Mouse (Mus musculus) heart, postnatal 36 days (tissue): Measurements from ENCODE around the gene Ccdc81. TPM values are rescaled to one million over a fixed set of nuclear protein-coding genes. Genes with fewer than 3 reads are reported as not detected.

Experiments used
- total RNA-seq, 2 experiments: library from RNA; stranded (reverse); gene quantifications; 2 replicates each; pipeline ENCODE4 v1.2.3; 2021

Ccdc81 gene
- total RNA-seq, 2 experiments from 2014 or later: not detected

Other genes starting within 250 kb of the Ccdc81 start
- 10 to 100 TPM; 60.8 to 80.8 TPM for gene Hikeshi, start 37.6 kb upstream of the Ccdc81 start, total RNA-seq
- 10 to 100 TPM; 24.1 to 25.4 TPM for gene Eed, start 77.4 kb upstream of the Ccdc81 start, total RNA-seq
- gene Picalm, start 226.6 kb upstream of the Ccdc81 start, total RNA-seq: 100 to 1,000 TPM; 113 to 122 TPM